Mouse (Mus musculus) megakaryocyte, embryonic 14.5 days (primary cell): Measurements from ENCODE around the gene Rcbtb2. TPM values are rescaled to one million over a fixed set of nuclear protein-coding genes. Genes with fewer than 3 reads are reported as not detected.

Source experiments
- H3K27me3 ChIP-seq: replicated peaks from 2 replicates; pipeline ENCODE3; 2012; ENCODE audit warnings: inconsistent platforms
- H3K36me3 ChIP-seq: replicated peaks from 2 replicates; pipeline ENCODE3; 2012; ENCODE audit warnings: low read length, inconsistent platforms, mixed read lengths
- H3K4me1 ChIP-seq: 2 replicates; pipeline ENCODE4 v1.6.1; 2012; ENCODE audit warnings: inconsistent platforms
- H3K4me3 ChIP-seq: replicated peaks from 2 replicates; pipeline ENCODE3; 2012; ENCODE audit warnings: moderate library complexity, mild to moderate bottlenecking, inconsistent platforms
- H3K9me3 ChIP-seq: 2 replicates; pipeline ENCODE4 v1.6.1; 2012; ENCODE audit warnings: inconsistent platforms
- FLI1 ChIP-seq: IDR thresholded peaks from 2 replicates; pipeline ENCODE4 v1.6.1; 2012; ENCODE audit warnings: low read length, inconsistent platforms, mixed read lengths
- GATA1 ChIP-seq: IDR thresholded peaks from 3 replicates; pipeline ENCODE4 v1.6.1; 2012; ENCODE audit warnings: mixed read lengths, low read length, inconsistent platforms, borderline replicate concordance
- polyA plus RNA-seq: library from polyadenylated mRNA; stranded (reverse); fragments of >175 nt; gene quantifications from 2 replicates; pipeline ENCODE4 v1.2.3, GENCODE M21; 2012; ENCODE audit warnings: low replicate concordance; ENCODE audit not compliant: insufficient read depth

The Rcbtb2 gene
- polyA plus RNA-seq, 1 experiment = 27.1 TPM

GRCm38 (mm10) chr14:73226849-73227248 is 104.0 kb downstream of the Rcbtb2 start:
- H3K36me3 ChIP-seq = peaks cover 70% of the 10 kb centered on the region
- no peak for TF ChIP-seq GATA1
- TF ChIP-seq FLI1 = no peak
- no peaks in the 10 kb centered on the region for H3K9me3 ChIP-seq
- no peak overlapping the region for H3K4me3 ChIP-seq
- H3K4me1 ChIP-seq = peaks cover 63% of the 10 kb centered on the region
- H3K27me3 ChIP-seq = no peaks in the 10 kb centered on the region

GRCm38 (mm10) chr14:73231286-73231982 is 108.6 kb downstream of the Rcbtb2 start:
- Histone ChIP-seq H3K27me3 (no peaks in the 10 kb centered on the region), H3K4me3 (no peak overlapping the region), H3K9me3 (no peaks in the 10 kb centered on the region), H3K36me3 (peaks cover 62% of the 10 kb centered on the region), H3K4me1 (peaks cover 69% of the 10 kb centered on the region)
- TF ChIP-seq FLI1 (no peak), GATA1 (no peak)

- Histone ChIP-seq H3K4me1 (peaks cover 57% of the 10 kb centered on the region), H3K36me3 (peaks cover 59% of the 10 kb centered on the region), H3K4me3 (peak overlapping the region; percentile 14), H3K27me3 (no peaks in the 10 kb centered on the region), H3K9me3 (no peaks in the 10 kb centered on the region)
- no peak for TF ChIP-seq GATA1
- no peak for TF ChIP-seq FLI1
These were observed 111.7 kb downstream of the Rcbtb2 start for GRCm38 (mm10) chr14:73234468-73235031.

GRCm38 (mm10) chr14:73237848-73238321 is 115.0 kb downstream of the Rcbtb2 start, which contains the start of gene Lpar6:
Lpar6 (plus strand) TSS chr14:73237895.
- no peaks in the 10 kb centered on the region for H3K27me3 ChIP-seq
- H3K9me3 ChIP-seq = no peaks in the 10 kb centered on the region
- peaks cover 44% of the 10 kb centered on the region for H3K4me1 ChIP-seq
- TF ChIP-seq GATA1 (no peak), FLI1 (no peak)
- H3K36me3 ChIP-seq = peaks cover 45% of the 10 kb centered on the region
- H3K4me3 ChIP-seq = peak within 1 kb of the TSS; percentile 96

DNA sequence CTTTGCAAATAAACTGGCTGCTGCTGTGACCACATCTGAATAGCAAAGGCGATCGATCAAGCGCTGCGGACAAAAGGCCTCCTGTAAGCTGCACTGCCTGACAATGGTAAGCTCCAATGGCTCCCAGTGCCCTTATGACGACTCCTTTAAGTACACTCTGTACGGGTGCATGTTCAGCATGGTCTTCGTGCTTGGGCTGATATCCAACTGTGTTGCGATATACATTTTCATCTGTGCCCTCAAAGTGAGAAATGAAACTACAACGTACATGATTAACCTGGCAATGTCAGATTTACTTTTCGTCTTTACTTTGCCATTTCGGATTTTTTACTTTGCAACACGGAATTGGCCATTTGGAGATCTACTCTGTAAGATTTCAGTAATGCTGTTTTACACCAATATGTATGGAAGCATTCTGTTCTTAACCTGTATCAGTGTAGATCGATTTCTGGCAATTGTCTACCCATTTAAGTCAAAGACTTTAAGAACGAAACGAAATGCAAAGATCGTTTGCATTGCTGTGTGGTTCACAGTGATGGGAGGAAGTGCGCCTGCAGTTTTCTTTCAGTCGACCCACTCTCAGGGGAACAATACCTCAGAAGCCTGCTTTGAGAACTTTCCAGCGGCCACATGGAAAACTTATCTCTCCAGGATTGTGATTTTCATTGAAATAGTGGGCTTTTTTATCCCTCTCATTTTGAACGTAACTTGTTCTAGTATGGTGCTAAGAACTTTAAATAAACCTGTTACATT is 115.8 kb downstream of the Rcbtb2 start:
- H3K9me3 ChIP-seq = no peaks in the 10 kb centered on the region
- peaks cover 46% of the 10 kb centered on the region for H3K36me3 ChIP-seq
- H3K4me3 ChIP-seq = peak overlapping the region; percentile 96
- H3K27me3 ChIP-seq = no peaks in the 10 kb centered on the region
- no peak for TF ChIP-seq GATA1
- no peak for TF ChIP-seq FLI1
- H3K4me1 ChIP-seq = peaks cover 45% of the 10 kb centered on the region

GRCm38 (mm10) chr14:73239291-73239690 is 116.5 kb downstream of the Rcbtb2 start:
- Histone ChIP-seq H3K27me3 (no peaks in the 10 kb centered on the region), H3K9me3 (no peaks in the 10 kb centered on the region), H3K4me3 (peak overlapping the region; percentile 96), H3K36me3 (peaks cover 49% of the 10 kb centered on the region), H3K4me1 (peaks cover 47% of the 10 kb centered on the region)
- TF ChIP-seq GATA1 (no peak), FLI1 (no peak)

DNA sequence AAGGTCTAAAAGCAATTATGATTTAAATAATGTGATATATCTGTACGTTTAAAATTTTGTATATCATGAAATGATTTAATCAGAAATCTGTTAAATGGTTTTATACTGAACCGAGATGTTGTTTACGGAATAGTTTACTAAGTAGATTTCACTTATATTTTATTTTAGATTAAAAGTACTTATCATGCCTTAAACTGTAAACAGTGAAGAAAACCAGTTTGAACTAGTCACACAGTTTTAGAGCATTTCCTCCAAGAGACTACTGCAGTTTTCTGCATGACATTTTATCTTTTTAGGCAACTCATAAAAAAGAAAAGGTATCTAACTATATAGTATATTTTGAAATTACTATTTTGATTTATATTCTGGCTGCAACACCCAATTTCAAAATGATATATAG is 117.0 kb downstream of the Rcbtb2 start:
- TF ChIP-seq FLI1 = no peak
- TF ChIP-seq GATA1 = no peak
- Histone ChIP-seq H3K4me3 (peak overlapping the region; percentile 96), H3K9me3 (no peaks in the 10 kb centered on the region), H3K36me3 (peaks cover 51% of the 10 kb centered on the region), H3K27me3 (no peaks in the 10 kb centered on the region), H3K4me1 (peaks cover 47% of the 10 kb centered on the region)

DNA sequence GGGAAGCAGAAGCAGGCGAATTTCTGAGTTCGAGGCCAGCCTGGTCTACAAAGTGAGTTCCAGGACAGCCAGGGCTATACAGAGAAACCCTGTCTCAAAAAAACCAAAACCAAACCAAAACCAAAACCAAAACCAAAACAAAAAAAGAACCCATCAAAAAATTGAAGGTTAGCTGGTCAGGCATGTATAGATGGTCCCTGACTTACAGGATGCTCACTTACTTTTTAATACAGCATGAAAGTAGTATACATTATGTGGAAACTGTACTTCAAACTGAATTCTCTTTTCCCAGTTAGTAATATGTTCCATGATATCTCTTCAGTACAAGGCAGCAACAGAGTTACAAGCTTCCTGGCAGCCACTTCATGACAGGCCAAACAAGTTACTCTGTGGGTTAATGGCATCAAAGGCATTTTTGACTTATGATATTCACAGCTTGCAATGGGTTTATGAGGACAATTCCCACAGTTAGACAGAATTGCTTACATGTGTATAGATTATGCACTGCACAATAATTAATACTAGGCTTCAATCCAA is 121.3 kb downstream of the Rcbtb2 start:
- Histone ChIP-seq H3K4me3 (peak overlapping the region; percentile 14), H3K27me3 (no peaks in the 10 kb centered on the region), H3K36me3 (peaks cover 64% of the 10 kb centered on the region), H3K9me3 (no peaks in the 10 kb centered on the region), H3K4me1 (peaks cover 42% of the 10 kb centered on the region)
- TF ChIP-seq FLI1 (no peak), GATA1 (no peak)

DNA sequence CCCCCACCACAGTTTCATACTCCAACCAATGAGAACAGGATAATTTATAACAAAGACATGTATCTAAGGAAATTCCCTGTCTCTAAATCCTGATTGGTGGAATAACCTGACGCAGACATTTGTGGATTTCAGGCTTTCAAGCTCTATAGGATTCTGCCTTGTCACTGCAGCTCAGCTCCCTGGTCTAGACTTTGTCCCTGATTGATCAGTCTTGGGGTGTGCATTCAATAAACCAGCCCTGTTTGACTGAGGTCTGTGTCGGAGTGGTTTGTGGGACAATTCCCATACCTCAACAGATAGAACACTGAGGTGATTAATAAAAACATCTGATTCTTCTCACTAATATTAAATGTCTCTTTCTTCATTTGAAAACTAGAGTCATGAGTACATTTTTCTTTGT is 127.2 kb downstream of the Rcbtb2 start:
- H3K9me3 ChIP-seq = no peaks in the 10 kb centered on the region
- H3K27me3 ChIP-seq = no peaks in the 10 kb centered on the region
- peaks cover 46% of the 10 kb centered on the region for H3K4me1 ChIP-seq
- TF ChIP-seq FLI1 (no peak), GATA1 (no peak)
- peaks cover 84% of the 10 kb centered on the region for H3K36me3 ChIP-seq
- no peak overlapping the region for H3K4me3 ChIP-seq

DNA sequence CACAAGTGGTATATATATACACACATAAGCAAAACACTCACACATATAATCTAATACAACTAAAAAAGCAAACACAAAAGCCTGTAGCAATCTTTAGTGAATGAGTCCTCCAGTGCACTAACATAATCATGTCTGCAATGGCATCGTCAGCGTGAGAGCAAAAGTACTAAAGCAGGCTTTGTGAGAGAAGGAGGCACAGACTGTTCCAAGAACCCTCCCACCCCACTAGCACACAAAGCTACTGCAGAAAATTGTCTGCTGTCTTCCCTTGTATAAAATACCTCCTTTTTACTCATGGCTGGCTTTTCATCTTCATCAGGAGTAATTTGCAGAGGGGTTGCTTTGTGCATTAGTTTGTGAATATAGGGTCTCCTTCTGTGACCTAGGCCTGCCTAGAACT is 129.4 kb downstream of the Rcbtb2 start:
- no peak for TF ChIP-seq GATA1
- TF ChIP-seq FLI1 = no peak
- H3K9me3 ChIP-seq = no peaks in the 10 kb centered on the region
- H3K4me1 ChIP-seq = peaks cover 55% of the 10 kb centered on the region
- no peak overlapping the region for H3K4me3 ChIP-seq
- peaks cover 83% of the 10 kb centered on the region for H3K36me3 ChIP-seq
- H3K27me3 ChIP-seq = no peaks in the 10 kb centered on the region
